ENCODE assay signal across 20 mouse cellular contexts in the genomic region with DNA sequence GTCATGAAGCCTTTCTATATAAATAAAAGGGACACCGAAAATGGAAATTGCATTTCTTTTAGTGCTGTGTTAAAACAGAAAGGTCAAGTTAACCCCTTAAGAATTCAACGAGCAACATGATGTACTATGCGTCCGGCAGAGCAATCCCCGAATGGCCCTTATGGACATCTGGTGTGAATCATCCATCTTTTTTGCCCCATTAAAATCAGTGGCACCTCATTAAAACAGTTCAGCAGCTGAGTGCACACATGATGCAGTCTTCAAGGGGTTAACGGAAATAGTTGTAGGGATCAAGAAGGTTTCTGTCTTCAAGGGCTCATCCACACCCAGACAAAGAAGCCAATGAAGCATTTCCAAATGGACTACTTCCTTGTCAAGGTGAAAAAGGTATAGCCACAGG.
"Had no signal": no experiment of that assay in that cellular context is flagged by ENCODE, and none has a peak within 500 bp of the region (broad histone marks: within the 10 kb centered on the region; RNA-seq: fewer than 3 reads in every experiment).

No protein-coding gene starts in this region.

- H3K9ac ChIP-seq: lung, embryonic 14.5 days; midbrain, embryonic 12.5 days; neural tube, embryonic 13.5 days; neural tube, embryonic 15.5 days had no signal

- H3K27me3 ChIP-seq: megakaryocyte, embryonic 14.5 days; midbrain, embryonic 12.5 days; neural tube, embryonic 13.5 days; neural tube, embryonic 15.5 days had no signal

- DNase-seq: lung, adult 18-20 months; lung, embryonic 14.5 days; lung, postnatal 10 days; lung, postnatal 4 days; midbrain, embryonic 14.5 days; retina, postnatal 1 day; right cerebral cortex, adult 18-20 months; right cerebral cortex, postnatal 25 days; right cerebral cortex, postnatal 4 days; spleen, adult 18-20 months; thymus, adult 18-20 months; thymus, postnatal 14 days; thymus, postnatal 36 days had no signal

- H3K27ac ChIP-seq: midbrain, embryonic 10.5 days; midbrain, embryonic 12.5 days; neural tube, embryonic 13.5 days; neural tube, embryonic 15.5 days had no signal

- ATAC-seq: midbrain, embryonic 16.5 days had no signal

- H3K4me3 ChIP-seq: megakaryocyte, embryonic 14.5 days; midbrain, embryonic 10.5 days; midbrain, embryonic 12.5 days; myocyte; neural tube, embryonic 13.5 days; neural tube, embryonic 15.5 days had no signal

- H3K36me3 ChIP-seq: midbrain, embryonic 10.5 days; midbrain, embryonic 12.5 days; neural tube, embryonic 13.5 days; neural tube, embryonic 15.5 days had no signal

- H3K9me3 ChIP-seq: midbrain, embryonic 10.5 days; midbrain, embryonic 12.5 days; neural tube, embryonic 13.5 days; neural tube, embryonic 15.5 days had no signal

- H3K4me1 ChIP-seq: megakaryocyte, embryonic 14.5 days; midbrain, embryonic 10.5 days; midbrain, embryonic 12.5 days; neural tube, embryonic 13.5 days; neural tube, embryonic 15.5 days had no signal

- H3K4me2 ChIP-seq: lung, embryonic 14.5 days; midbrain, embryonic 12.5 days; neural tube, embryonic 13.5 days; neural tube, embryonic 15.5 days had no signal
